Mouse (Mus musculus): ENCODE data around the gene Cped1. TPM values are rescaled to one million over a fixed set of nuclear protein-coding genes. Genes with fewer than 3 reads are reported as not detected.
A peak's percentile ranks its signal among the peaks of the same experiment; 100 is the strongest.

The Cped1 gene
- polyA plus RNA-seq, 1 experiment from 2014 or later: 30.3 TPM

DNA sequence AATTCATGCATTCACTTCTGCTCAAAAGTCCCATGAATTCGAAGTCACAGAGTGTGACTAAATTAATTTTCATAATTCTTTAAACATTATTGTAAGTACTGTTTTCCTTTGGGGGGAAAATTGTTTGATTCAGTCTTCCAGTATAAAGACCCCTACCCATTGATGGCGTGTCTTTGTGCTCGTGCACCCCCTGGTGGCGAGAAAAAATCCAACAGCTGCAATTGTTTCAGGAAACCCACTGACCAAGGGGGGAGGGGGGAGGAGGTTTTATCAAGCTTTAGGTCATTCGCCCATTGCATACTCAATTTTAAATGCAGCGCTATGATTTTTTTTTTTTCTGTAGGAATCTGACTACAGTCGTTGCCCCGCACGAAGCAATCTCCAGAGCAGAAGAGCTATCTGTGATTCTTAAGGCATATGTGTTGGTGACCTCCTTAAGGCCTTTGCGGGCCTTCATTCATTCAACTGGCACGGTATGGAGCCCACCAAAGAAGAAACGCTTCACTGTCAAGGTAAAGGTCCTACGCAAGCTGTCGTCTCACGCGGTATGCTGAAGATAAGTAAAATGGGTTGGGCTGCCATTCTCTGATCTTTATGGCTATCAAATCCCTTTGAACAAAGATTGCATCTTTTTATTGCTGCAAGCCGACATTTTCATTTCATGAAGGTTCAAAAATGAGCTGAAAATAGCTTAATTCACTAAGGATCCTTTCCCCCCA, 102.8 kb downstream of the Cped1 start:
- WGBS: 53% methylated on average over 17 of the region's 17 CpGs
- Histone ChIP-seq H3K9me3 (replicated peaks) (no peaks in the 10 kb centered on the region), H3K4me1 (no peaks in the 10 kb centered on the region), H3K27ac (replicated peaks) (no peak overlapping the region), H3K27me3 (no peaks in the 10 kb centered on the region), H3K36me3 (no peaks in the 10 kb centered on the region; the same call in none of the 2 replicates), H3K4me2 (replicated peaks) (no peak overlapping the region), H3K9ac (no peak overlapping the region), H3K4me3 (replicated peaks) (no peak overlapping the region)
- ATAC-seq (ENCODE audit: insufficient number of reproducible peaks, low FRiP score, low TSS enrichment, low read depth): no peak

- Histone ChIP-seq H3K4me3 (replicated peaks) (no peak overlapping the region), H3K36me3 (no peaks in the 10 kb centered on the region; the same call in none of the 2 replicates), H3K27me3 (no peaks in the 10 kb centered on the region), H3K4me2 (replicated peaks) (no peak overlapping the region), H3K4me1 (no peaks in the 10 kb centered on the region), H3K9ac (no peak overlapping the region), H3K27ac (replicated peaks) (no peak overlapping the region), H3K9me3 (replicated peaks) (no peaks in the 10 kb centered on the region)
- no peak for ATAC-seq (ENCODE audit: insufficient number of reproducible peaks, low FRiP score, low TSS enrichment, low read depth)
- 87% methylated on average over 5 of the region's 5 CpGs for WGBS
Measured at GRCm38 (mm10) chr6:22091773-22092172, 106.1 kb downstream of the Cped1 start.

GRCm38 (mm10) chr6:22093792-22094191, 108.1 kb downstream of the Cped1 start:
- H3K9me3 ChIP-seq (replicated peaks): no peaks in the 10 kb centered on the region
- no peaks in the 10 kb centered on the region for H3K4me1 ChIP-seq
- H3K27ac ChIP-seq (replicated peaks): no peak overlapping the region
- no peak overlapping the region for H3K9ac ChIP-seq
- ATAC-seq (ENCODE audit: insufficient number of reproducible peaks, low FRiP score, low TSS enrichment, low read depth): no peak
- no peaks in the 10 kb centered on the region; the same call in none of the 2 replicates for H3K36me3 ChIP-seq
- WGBS: 92% methylated on average over 5 of the region's 5 CpGs
- H3K4me2 ChIP-seq (replicated peaks): no peak overlapping the region
- H3K4me3 ChIP-seq (replicated peaks): no peak overlapping the region
- H3K27me3 ChIP-seq: no peaks in the 10 kb centered on the region

DNA sequence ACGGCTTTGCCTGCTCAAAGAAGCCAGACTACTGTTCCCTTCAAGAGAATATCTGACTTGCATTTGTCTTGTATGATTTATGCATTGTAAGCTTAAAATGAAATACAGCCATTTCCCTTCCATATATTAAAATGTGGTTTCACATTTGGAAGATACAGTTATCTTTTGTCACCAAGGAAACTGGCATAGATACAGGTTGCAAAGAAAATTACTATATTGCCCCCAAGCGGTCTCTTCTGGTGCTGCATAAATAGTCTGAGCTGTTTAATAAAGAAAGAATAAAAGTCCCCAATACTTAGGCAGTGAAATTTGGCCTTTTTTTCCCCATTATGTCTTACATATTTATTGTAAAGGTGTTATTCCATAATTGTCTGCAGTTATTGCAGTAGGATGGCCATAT, 112.0 kb downstream of the Cped1 start:
- Histone ChIP-seq H3K4me1 (no peaks in the 10 kb centered on the region), H3K4me2 (replicated peaks) (no peak overlapping the region), H3K9ac (no peak overlapping the region), H3K27ac (replicated peaks) (no peak overlapping the region), H3K4me3 (replicated peaks) (no peak overlapping the region), H3K27me3 (no peaks in the 10 kb centered on the region), H3K9me3 (replicated peaks) (no peaks in the 10 kb centered on the region), H3K36me3 (no peaks in the 10 kb centered on the region)
- WGBS: 35% methylated on average over 2 of the region's 2 CpGs
- no peak for ATAC-seq (ENCODE audit: insufficient number of reproducible peaks, low FRiP score, low TSS enrichment, low read depth)

DNA sequence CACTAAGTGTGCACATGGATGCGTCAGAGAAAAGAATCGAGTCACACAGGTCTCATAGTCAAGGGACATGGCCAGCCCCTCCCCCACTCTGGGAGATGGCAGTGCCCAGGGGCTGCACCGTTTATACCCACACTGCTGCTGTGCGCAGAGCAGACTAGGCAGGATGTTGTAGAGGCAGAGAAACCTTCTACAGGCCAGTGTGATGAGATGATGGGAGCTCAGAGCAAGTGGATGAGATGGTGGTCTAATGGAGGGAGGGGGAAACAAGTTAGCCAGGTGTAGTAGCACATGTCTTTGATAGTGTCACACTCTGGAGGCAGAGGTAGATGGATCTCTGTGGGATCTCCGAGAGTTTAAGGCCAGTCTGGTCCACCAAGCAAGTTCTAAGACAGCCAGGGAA, 114.1 kb downstream of the Cped1 start:
- no peaks in the 10 kb centered on the region for H3K9me3 ChIP-seq (replicated peaks)
- no peak overlapping the region for H3K27ac ChIP-seq (replicated peaks)
- H3K27me3 ChIP-seq: no peaks in the 10 kb centered on the region
- no peaks in the 10 kb centered on the region for H3K36me3 ChIP-seq
- peaks cover 5% of the 10 kb centered on the region; the same call in 1 of the 2 replicates for H3K4me1 ChIP-seq
- H3K4me2 ChIP-seq (replicated peaks): no peak overlapping the region
- no peak; the same call in 1 of the 2 replicates for ATAC-seq (ENCODE audit: insufficient number of reproducible peaks, low FRiP score, low TSS enrichment, low read depth)
- 78% methylated on average over 4 of the region's 5 CpGs for WGBS
- H3K9ac ChIP-seq: no peak overlapping the region
- no peak overlapping the region for H3K4me3 ChIP-seq (replicated peaks)

- Histone ChIP-seq H3K9ac (no peak overlapping the region), H3K27ac (replicated peaks) (no peak overlapping the region), H3K36me3 (no peaks in the 10 kb centered on the region), H3K4me3 (replicated peaks) (no peak overlapping the region), H3K4me2 (replicated peaks) (no peak overlapping the region), H3K4me1 (peaks cover 5% of the 10 kb centered on the region; the same call in 1 of the 2 replicates), H3K27me3 (no peaks in the 10 kb centered on the region), H3K9me3 (replicated peaks) (no peaks in the 10 kb centered on the region)
- WGBS: 72% methylated on average over 3 of the region's 3 CpGs
- no peak for ATAC-seq (ENCODE audit: insufficient number of reproducible peaks, low FRiP score, low TSS enrichment, low read depth)
Measured at GRCm38 (mm10) chr6:22101939-22102338, 116.2 kb downstream of the Cped1 start.

DNA sequence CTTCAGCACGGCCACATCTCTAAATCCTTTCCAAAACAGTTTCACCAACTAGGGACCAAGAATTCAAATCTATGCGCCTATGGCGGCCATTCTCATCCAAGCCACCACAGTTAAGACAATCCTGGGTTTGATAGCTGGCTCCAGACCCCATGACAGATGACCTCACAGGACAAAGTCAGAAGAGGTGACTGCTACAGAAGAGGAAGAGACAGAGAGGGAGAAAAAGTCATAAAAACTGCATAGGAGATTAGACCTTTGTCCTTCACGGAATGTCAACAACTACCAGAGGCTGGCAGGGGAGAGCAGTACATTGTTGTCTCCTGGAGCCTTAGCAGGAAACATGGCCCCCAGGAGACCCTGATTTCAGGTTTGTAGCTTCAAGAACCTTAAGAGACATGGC, 117.0 kb downstream of the Cped1 start:
- Histone ChIP-seq H3K27me3 (no peaks in the 10 kb centered on the region), H3K9ac (no peak overlapping the region), H3K27ac (replicated peaks) (no peak overlapping the region), H3K36me3 (no peaks in the 10 kb centered on the region), H3K4me2 (replicated peaks) (no peak overlapping the region), H3K9me3 (replicated peaks) (no peaks in the 10 kb centered on the region), H3K4me3 (replicated peaks) (no peak overlapping the region), H3K4me1 (peaks cover 5% of the 10 kb centered on the region; the same call in 1 of the 2 replicates)
- 88% methylated on average over 4 of the region's 4 CpGs for WGBS
- no peak for ATAC-seq (ENCODE audit: insufficient number of reproducible peaks, low FRiP score, low TSS enrichment, low read depth)

DNA sequence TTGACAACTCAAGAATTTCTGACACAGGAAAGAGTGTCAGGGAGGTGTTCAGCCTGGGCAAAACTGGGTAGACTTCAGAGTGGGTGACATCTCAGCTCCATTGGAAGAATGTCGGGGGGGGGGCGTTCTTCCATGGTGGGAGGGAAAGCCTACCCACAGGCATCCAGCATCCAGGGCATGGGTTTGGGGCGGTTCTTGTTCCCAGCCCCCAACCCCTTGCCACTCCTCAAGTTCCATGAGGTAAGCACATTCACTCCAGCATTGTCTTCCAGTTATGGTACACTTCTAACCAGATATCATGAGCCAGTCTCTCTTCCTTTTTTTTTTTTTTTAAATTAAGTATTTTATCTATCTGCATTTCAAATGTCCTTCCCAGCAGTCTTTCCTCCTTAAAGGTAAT, 118.0 kb downstream of the Cped1 start:
- Histone ChIP-seq H3K36me3 (no peaks in the 10 kb centered on the region), H3K9ac (no peak overlapping the region), H3K9me3 (replicated peaks) (no peaks in the 10 kb centered on the region), H3K4me2 (replicated peaks) (no peak overlapping the region), H3K4me3 (replicated peaks) (no peak overlapping the region), H3K4me1 (peaks cover 5% of the 10 kb centered on the region; the same call in 1 of the 2 replicates), H3K27me3 (no peaks in the 10 kb centered on the region), H3K27ac (replicated peaks) (no peak overlapping the region)
- 66% methylated on average over 3 of the region's 3 CpGs for WGBS
- ATAC-seq (ENCODE audit: insufficient number of reproducible peaks, low FRiP score, low TSS enrichment, low read depth): no peak

GRCm38 (mm10) chr6:22104211-22104610, 118.5 kb downstream of the Cped1 start:
- Histone ChIP-seq H3K9me3 (replicated peaks) (no peaks in the 10 kb centered on the region), H3K4me1 (peaks cover 5% of the 10 kb centered on the region; the same call in 1 of the 2 replicates), H3K4me2 (replicated peaks) (no peak overlapping the region), H3K27me3 (no peaks in the 10 kb centered on the region), H3K27ac (replicated peaks) (no peak overlapping the region), H3K9ac (no peak overlapping the region), H3K4me3 (replicated peaks) (no peak overlapping the region), H3K36me3 (no peaks in the 10 kb centered on the region)
- WGBS: 24% methylated on average over 8 of the region's 8 CpGs
- peak; percentile 72 for ATAC-seq (ENCODE audit: insufficient number of reproducible peaks, low FRiP score, low TSS enrichment, low read depth)

GRCm38 (mm10) chr6:22114079-22114478, 128.4 kb downstream of the Cped1 start:
- no peak for ATAC-seq (ENCODE audit: insufficient number of reproducible peaks, low FRiP score, low TSS enrichment, low read depth)

GRCm38 (mm10) chr6:22116679-22117078, 131.0 kb downstream of the Cped1 start:
- Histone ChIP-seq H3K9me3 (replicated peaks) (no peaks in the 10 kb centered on the region), H3K9ac (no peak overlapping the region), H3K36me3 (no peaks in the 10 kb centered on the region), H3K4me2 (replicated peaks) (no peak overlapping the region), H3K27me3 (no peaks in the 10 kb centered on the region), H3K4me1 (no peaks in the 10 kb centered on the region), H3K4me3 (replicated peaks) (no peak overlapping the region), H3K27ac (replicated peaks) (no peak overlapping the region)
- 95% methylated on average over 1 of the region's 1 CpGs for WGBS
- no peak for ATAC-seq (ENCODE audit: insufficient number of reproducible peaks, low FRiP score, low TSS enrichment, low read depth)

More at GRCm38 (mm10) chr6:22114079-22114478, 128.4 kb downstream of the Cped1 start:
- no peak overlapping the region for H3K27ac ChIP-seq (replicated peaks)
- H3K4me3 ChIP-seq (replicated peaks): no peak overlapping the region
- no peak overlapping the region for H3K4me2 ChIP-seq (replicated peaks)
- H3K9ac ChIP-seq: no peak overlapping the region
- no peaks in the 10 kb centered on the region for H3K9me3 ChIP-seq (replicated peaks)
- 84% methylated on average over 6 of the region's 6 CpGs for WGBS
- H3K36me3 ChIP-seq: no peaks in the 10 kb centered on the region
- H3K4me1 ChIP-seq: no peaks in the 10 kb centered on the region
- no peaks in the 10 kb centered on the region for H3K27me3 ChIP-seq

DNA sequence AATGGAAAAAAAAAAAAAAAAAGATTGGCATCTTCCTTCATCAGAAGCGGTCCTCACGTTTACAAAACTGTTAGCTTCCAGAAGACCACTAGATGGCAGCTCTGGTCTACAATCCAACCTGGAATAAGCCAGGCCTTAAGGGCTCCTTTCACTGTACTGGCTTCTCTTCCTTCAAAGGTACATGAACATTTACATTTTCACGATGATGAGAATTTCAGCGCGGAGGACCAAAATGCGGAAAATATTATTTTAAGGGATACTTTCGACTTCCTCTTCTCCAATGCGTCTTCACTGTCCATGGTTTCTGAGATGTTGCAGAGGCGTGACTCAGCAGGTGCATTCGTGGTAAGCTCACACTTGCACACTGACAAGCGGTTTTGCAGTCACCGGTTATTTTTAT, 136.4 kb downstream of the Cped1 start:
- no peak overlapping the region for H3K9ac ChIP-seq
- ATAC-seq (ENCODE audit: insufficient number of reproducible peaks, low FRiP score, low TSS enrichment, low read depth): no peak
- no peak overlapping the region for H3K27ac ChIP-seq (replicated peaks)
- no peaks in the 10 kb centered on the region for H3K9me3 ChIP-seq (replicated peaks)
- no peak overlapping the region for H3K4me3 ChIP-seq (replicated peaks)
- no peaks in the 10 kb centered on the region for H3K36me3 ChIP-seq
- H3K4me2 ChIP-seq (replicated peaks): no peak overlapping the region
- WGBS: 42% methylated on average over 12 of the region's 12 CpGs
- H3K27me3 ChIP-seq: no peaks in the 10 kb centered on the region
- no peaks in the 10 kb centered on the region for H3K4me1 ChIP-seq

All from embryonic facial prominence, embryonic 15.5 days (tissue).